ENCODE assay signal across 8 mouse cellular contexts in the genomic region with DNA sequence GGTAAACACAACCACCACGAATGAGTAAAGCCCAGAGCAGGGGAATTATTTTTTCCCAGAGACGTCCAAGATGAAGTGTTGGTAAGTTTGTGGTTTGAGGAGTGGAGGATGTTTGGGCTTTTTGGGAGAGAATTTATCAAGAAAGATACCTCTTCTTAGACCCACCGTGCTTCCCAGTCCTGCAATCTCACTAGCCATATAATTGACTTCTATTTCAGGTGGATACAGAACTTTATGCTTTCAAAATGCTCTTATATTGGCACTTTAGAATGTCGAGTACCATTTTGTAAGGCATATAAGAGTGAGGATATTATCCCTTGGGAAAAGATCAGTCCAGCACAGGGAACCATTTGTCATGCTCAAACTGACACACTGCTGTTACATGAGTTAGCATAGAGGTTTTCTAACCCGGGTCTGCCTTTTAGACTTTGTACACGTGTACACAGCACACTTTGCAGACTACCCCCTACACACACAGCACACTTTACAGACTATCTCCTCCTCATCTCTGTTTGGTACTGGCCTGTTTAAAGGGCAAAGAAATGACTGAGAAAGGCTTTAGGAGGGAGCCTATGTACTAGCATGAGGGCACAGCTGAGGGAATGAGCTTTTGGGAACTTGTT. TPM values are rescaled to one million over a fixed set of nuclear protein-coding genes. Genes with fewer than 3 reads are reported as not detected.
DNase-seq lines count a peak whose midpoint lies in the region; ATAC-seq and TF ChIP-seq lines count a peak whose summit lies in the region.

No protein-coding gene starts in this region.

- no peak for ATAC-seq in heart, embryonic 13.5 days (ENCODE audit: extremely low read depth, insufficient number of reproducible peaks, low FRiP score, low TSS enrichment)
- ATAC-seq in midbrain, embryonic 11.5 days (ENCODE audit: low FRiP score) = no peak
- ATAC-seq in monocyte, adult 5-6 weeks (replicated peaks; ENCODE audit: insufficient number of reproducible peaks, low FRiP score, low TSS enrichment, poor library complexity, severe bottlenecking) = no peak

- H3K9ac ChIP-seq in heart, embryonic 13.5 days = peak overlapping the region; percentile 97
- no peak overlapping the region for H3K9ac ChIP-seq in ES-E14 (ENCODE audit: insufficient read depth, low read depth, low read length, poor library complexity, severe bottlenecking)
- H3K9ac ChIP-seq in midbrain, embryonic 11.5 days (ENCODE audit: low read length) = peak overlapping the region; percentile 99

- H3K4me1 ChIP-seq in heart, embryonic 13.5 days = peaks cover 77% of the 10 kb centered on the region
- H3K4me1 ChIP-seq in ES-E14 (ENCODE audit: control insufficient read depth in 2 of 2, insufficient read depth in 2 of 2, low read length in 2 of 2, poor library complexity in 1 of 2) = peaks cover 2 to 12% of the 10 kb centered on the region in 2 experiments; a peak in 2 of 4 replicates
- H3K4me1 ChIP-seq in hindbrain, embryonic 10.5 days (replicated peaks) = peaks cover 71% of the 10 kb centered on the region
- H3K4me1 ChIP-seq in midbrain, embryonic 11.5 days (ENCODE audit: control insufficient read depth, insufficient read depth, low read length) = peaks cover 29% of the 10 kb centered on the region

- 6% methylated on average over 6 of the region's 6 CpGs for WGBS in heart, embryonic 13.5 days
- 13% methylated on average over 6 of the region's 6 CpGs for WGBS in hindbrain, embryonic 10.5 days
- 14% methylated on average over 6 of the region's 6 CpGs for WGBS in midbrain, embryonic 11.5 days

- H3K4me2 ChIP-seq in heart, embryonic 13.5 days = peak overlapping the region; percentile 87
- H3K4me2 ChIP-seq in midbrain, embryonic 11.5 days = peak overlapping the region; percentile 80

- H3K9me3 ChIP-seq in heart, embryonic 13.5 days = no peaks in the 10 kb centered on the region
- H3K9me3 ChIP-seq in ES-E14 (ENCODE audit: control insufficient read depth, insufficient read depth, low read depth, low read length) = no peaks in the 10 kb centered on the region
- no peaks in the 10 kb centered on the region for H3K9me3 ChIP-seq in hindbrain, embryonic 10.5 days
- H3K9me3 ChIP-seq in midbrain, embryonic 11.5 days (ENCODE audit: control insufficient read depth, low read length) = no peaks in the 10 kb centered on the region

- peak overlapping the region; percentile 72 for H3K4me3 ChIP-seq in heart, embryonic 13.5 days
- H3K4me3 ChIP-seq in ES-E14 (ENCODE audit: insufficient read depth in 1 of 2, low read depth in 1 of 2, low read length in 2 of 2, poor library complexity in 1 of 2, severe bottlenecking in 1 of 2) = peak overlapping the region; percentile 64 to 91
- H3K4me3 ChIP-seq in hindbrain, embryonic 10.5 days = peak overlapping the region; percentile 77
- H3K4me3 ChIP-seq in midbrain, embryonic 11.5 days (ENCODE audit: low read depth, low read length) = peak overlapping the region; percentile 88

- peaks cover 14% of the 10 kb centered on the region for H3K36me3 ChIP-seq in heart, embryonic 13.5 days
- H3K36me3 ChIP-seq in ES-E14 (ENCODE audit: control insufficient read depth, insufficient read depth, low read length, poor library complexity, severe bottlenecking) = no peaks in the 10 kb centered on the region
- H3K36me3 ChIP-seq in hindbrain, embryonic 10.5 days = peaks cover 28% of the 10 kb centered on the region
- peaks cover 8% of the 10 kb centered on the region for H3K36me3 ChIP-seq in midbrain, embryonic 11.5 days (ENCODE audit: control insufficient read depth, insufficient read depth, low read length)

- DNase-seq in heart, adult 8-10 months (ENCODE audit: low spot score) = no peak
- DNase-seq in ES-E14 (ENCODE audit: low read depth, low spot score) = no peak
- DNase-seq in hindbrain, embryonic 10.5 days (ENCODE audit: low spot score) = no peak
- peak; percentile 89 for DNase-seq in midbrain, embryonic 11.5 days (ENCODE audit: low spot score, missing footprints)
- DNase-seq in cerebellum, postnatal 14 days = no peak
- no peak for DNase-seq in adrenal gland, adult (ENCODE audit: inconsistent age in 2 of 2, low spot score in 1 of 2)

- in situ Hi-C loops in ES-E14 (cut with MboI; ENCODE audit: low sequenced_read_pairs in 2 of 2, unreplicated experiment in 2 of 2) = no loop called here

- peak overlapping the region; percentile 99 for H3K27ac ChIP-seq in heart, embryonic 13.5 days (replicated peaks)
- no peak overlapping the region for H3K27ac ChIP-seq in ES-E14 (ENCODE audit: insufficient read depth, low read depth, low read length, poor library complexity, severe bottlenecking)
- peak overlapping the region; percentile 100 for H3K27ac ChIP-seq in hindbrain, embryonic 10.5 days
- H3K27ac ChIP-seq in midbrain, embryonic 11.5 days (ENCODE audit: low read depth, low read length) = peak overlapping the region; percentile 96

- H3K27me3 ChIP-seq in heart, embryonic 13.5 days (replicated peaks) = no peaks in the 10 kb centered on the region
- no peaks in the 10 kb centered on the region for H3K27me3 ChIP-seq in hindbrain, embryonic 10.5 days (ENCODE audit: insufficient read depth, poor library complexity, severe bottlenecking)
- H3K27me3 ChIP-seq in midbrain, embryonic 11.5 days (ENCODE audit: control insufficient read depth, insufficient read depth, low read length) = no peaks in the 10 kb centered on the region

TF ChIP-seq in ES-E14, 5 proteins besides CTCF, POLR2A, EP300 and RAD21:
- TF ChIP-seq HCFC1 (IDR thresholded peaks at IDR 0.05; ENCODE audit: borderline replicate concordance, insufficient read depth, low read length) (no peak), CHD2 (IDR thresholded peaks at IDR 0.05; ENCODE audit: low read depth, low read length) (no peak), MAFK (IDR thresholded peaks at IDR 0.05; ENCODE audit: insufficient read depth, low read depth, low read length) (no peak), ZNF384 (IDR thresholded peaks at IDR 0.05; ENCODE audit: low read depth, low read length) (no peak), ZC3H11A (IDR thresholded peaks at IDR 0.05; ENCODE audit: borderline replicate concordance, low read depth, low read length) (no peak)

RNA-seq across cellular contexts. Expression of gene Plekho1, which starts 0.8 kb away (rescaled TPM):
- polyA plus RNA-seq in heart, embryonic 13.5 days (2015; fragmentation: Nextera tagmentation; extraction: Ambion mirVana) = 59.2 and 64.8 TPM in 2 replicates
- 10 to 100 TPM; 55.7 to 68.3 (median 61.1) TPM for total RNA-seq in heart, adult 8-10 months (2022)
- 12.0 and 19.6 TPM in 2 replicates for total RNA-seq in ES-E14 (2012; rRNA removed)
- polyA plus RNA-seq in hindbrain, embryonic 10.5 days (2016; fragmentation: Nextera tagmentation; extraction: Ambion mirVana) = 75.0 and 83.5 TPM in 2 replicates
- 62.9 and 70.7 TPM in 2 replicates for polyA plus RNA-seq in midbrain, embryonic 11.5 days (2014; fragmentation: Nextera tagmentation; extraction: Ambion mirVana)
- total RNA-seq in monocyte, adult 5-6 weeks (2017) = 73.1 to 144 TPM (median 131 TPM) in 3 replicates
